Mouse (Mus musculus) midbrain, embryonic 16.5 days (tissue): ENCODE results near the gene Pld4. TPM values are rescaled to one million over a fixed set of nuclear protein-coding genes. Genes with fewer than 3 reads are reported as not detected.

Experiments used
- ATAC-seq: fragments of 200-750 bp; cut with Nextera tagmentation; 2 replicates; pipeline ENCODE4 v1.8.0; 2017; ENCODE audit warnings: moderate TSS enrichment
- H3K27ac ChIP-seq: fragments of 300-500 bp; sonication (generic); 2 replicates; pipeline ENCODE4 v1.5.1; 2014; ENCODE audit warnings: mild to moderate bottlenecking, low read length, mixed read lengths
- H3K27me3 ChIP-seq: fragments of 300-500 bp; sonication (generic); 2 replicates; pipeline ENCODE4 v1.6.1; 2014; ENCODE audit warnings: low read depth, low read length, mixed read lengths; ENCODE audit not compliant: control insufficient read depth, insufficient read depth
- H3K36me3 ChIP-seq: fragments of 300-500 bp; sonication (generic); 2 replicates; pipeline ENCODE4 v1.6.1; 2014; ENCODE audit warnings: mild to moderate bottlenecking, low read length, moderate library complexity, mixed read lengths; ENCODE audit not compliant: control insufficient read depth, insufficient read depth
- H3K4me1 ChIP-seq: fragments of 300-500 bp; sonication (generic); 2 replicates; pipeline ENCODE4 v1.6.1; 2014; ENCODE audit warnings: mild to moderate bottlenecking, low read length, mixed read lengths; ENCODE audit not compliant: control insufficient read depth, insufficient read depth
- H3K4me2 ChIP-seq: fragments of 300-500 bp; sonication (generic); 2 replicates; pipeline ENCODE4 v1.6.1; 2014; ENCODE audit warnings: mild to moderate bottlenecking, low read length, mixed read lengths
- H3K4me3 ChIP-seq: fragments of 300-500 bp; sonication (generic); 2 replicates; pipeline ENCODE4 v1.5.1; 2014; ENCODE audit warnings: low read depth, mild to moderate bottlenecking, low read length, moderate library complexity, mixed read lengths
- H3K9ac ChIP-seq: fragments of 300-500 bp; sonication (generic); 2 replicates; pipeline ENCODE4 v1.6.1; 2014; ENCODE audit warnings: low read depth, low read length, mixed read lengths
- H3K9me3 ChIP-seq: fragments of 300-500 bp; sonication (generic); replicated peaks from 2 replicates; pipeline ENCODE4 v1.6.1; 2014; ENCODE audit warnings: mild to moderate bottlenecking, low read length, mixed read lengths; ENCODE audit not compliant: control insufficient read depth, poor library complexity, severe bottlenecking
- WGBS: fragments of 180-500 bp; shearing (Covaris S2); extraction: QIAGEN DNeasy Blood & Tissue Kit; methylation state at CpG from one replicate; pipeline ENCODE4 v1.1.7; 2014; 5-methylcytosine and 5-hydroxymethylcytosine counted together
- polyA plus RNA-seq: library from polyadenylated mRNA; unstranded; fragments of >200 nt; fragmentation: Nextera tagmentation; extraction: Ambion mirVana; gene quantifications from 2 replicates; pipeline ENCODE4 v1.2.1, GENCODE M21; 2015

The Pld4 gene
- polyA plus RNA-seq, 1 experiment from 2014 or later, result 5.9 TPM

- no peak for ATAC-seq
- no peaks in the 10 kb centered on the region for H3K27me3 ChIP-seq
- H3K4me3 ChIP-seq, result no peak overlapping the region
- H3K9ac ChIP-seq, result no peak overlapping the region
- H3K36me3 ChIP-seq, result peaks cover 50% of the 10 kb centered on the region
- no peak overlapping the region for H3K4me2 ChIP-seq
- H3K4me1 ChIP-seq, result no peaks in the 10 kb centered on the region
- no peaks in the 10 kb centered on the region for H3K9me3 ChIP-seq
- 84% methylated on average over 29 of the region's 29 CpGs for WGBS
- H3K27ac ChIP-seq, result no peak overlapping the region
Measured at GRCm38 (mm10) chr12:112735896-112736635, 24.4 kb upstream of the Pld4 start.

GRCm38 (mm10) chr12:112736636-112736925, 23.9 kb upstream of the Pld4 start:
- H3K27ac ChIP-seq, result no peak overlapping the region
- no peak overlapping the region for H3K4me2 ChIP-seq
- no peaks in the 10 kb centered on the region for H3K27me3 ChIP-seq
- H3K9me3 ChIP-seq, result no peaks in the 10 kb centered on the region
- ATAC-seq, result no peak
- peaks cover 50% of the 10 kb centered on the region for H3K36me3 ChIP-seq
- no peaks in the 10 kb centered on the region for H3K4me1 ChIP-seq
- H3K9ac ChIP-seq, result no peak overlapping the region
- WGBS, result 90% methylated on average over 10 of the region's 10 CpGs
- H3K4me3 ChIP-seq, result no peak overlapping the region

GRCm38 (mm10) chr12:112737081-112737480, 23.4 kb upstream of the Pld4 start:
- WGBS, result 95% methylated on average over 7 of the region's 7 CpGs
- peaks cover 50% of the 10 kb centered on the region for H3K36me3 ChIP-seq
- no peaks in the 10 kb centered on the region for H3K4me1 ChIP-seq
- no peak overlapping the region for H3K4me2 ChIP-seq
- no peak for ATAC-seq
- no peak overlapping the region for H3K9ac ChIP-seq
- H3K27me3 ChIP-seq, result no peaks in the 10 kb centered on the region
- H3K9me3 ChIP-seq, result no peaks in the 10 kb centered on the region
- no peak overlapping the region for H3K27ac ChIP-seq
- H3K4me3 ChIP-seq, result no peak overlapping the region

- H3K9ac ChIP-seq, result no peak overlapping the region
- H3K27ac ChIP-seq, result no peak overlapping the region
- no peaks in the 10 kb centered on the region for H3K9me3 ChIP-seq
- no peaks in the 10 kb centered on the region for H3K4me1 ChIP-seq
- no peak overlapping the region for H3K4me2 ChIP-seq
- WGBS, result 90% methylated on average over 14 of the region's 14 CpGs
- H3K27me3 ChIP-seq, result no peaks in the 10 kb centered on the region
- no peak for ATAC-seq
- no peak overlapping the region for H3K4me3 ChIP-seq
- H3K36me3 ChIP-seq, result peaks cover 50% of the 10 kb centered on the region
Measured at GRCm38 (mm10) chr12:112737761-112738160, 22.7 kb upstream of the Pld4 start.

GRCm38 (mm10) chr12:112738281-112739022, 22.0 kb upstream of the Pld4 start:
- H3K4me2 ChIP-seq, result no peak overlapping the region
- peaks cover 47% of the 10 kb centered on the region for H3K36me3 ChIP-seq
- no peak overlapping the region for H3K9ac ChIP-seq
- H3K27ac ChIP-seq, result no peak overlapping the region
- ATAC-seq, result no peak
- no peak overlapping the region for H3K4me3 ChIP-seq
- H3K27me3 ChIP-seq, result no peaks in the 10 kb centered on the region
- H3K4me1 ChIP-seq, result no peaks in the 10 kb centered on the region
- 90% methylated on average over 31 of the region's 31 CpGs for WGBS
- no peaks in the 10 kb centered on the region for H3K9me3 ChIP-seq

GRCm38 (mm10) chr12:112739023-112739568, 21.4 kb upstream of the Pld4 start:
- Histone ChIP-seq H3K36me3 (peaks cover 45% of the 10 kb centered on the region), H3K4me2 (no peak overlapping the region), H3K27ac (no peak overlapping the region), H3K4me3 (no peak overlapping the region), H3K9ac (no peak overlapping the region), H3K27me3 (no peaks in the 10 kb centered on the region), H3K4me1 (no peaks in the 10 kb centered on the region), H3K9me3 (no peaks in the 10 kb centered on the region)
- 94% methylated on average over 24 of the region's 24 CpGs for WGBS
- no peak for ATAC-seq

GRCm38 (mm10) chr12:112742768-112743167, 17.7 kb upstream of the Pld4 start:
- Histone ChIP-seq H3K36me3 (peaks cover 32% of the 10 kb centered on the region), H3K9me3 (no peaks in the 10 kb centered on the region), H3K27ac (no peak overlapping the region), H3K27me3 (no peaks in the 10 kb centered on the region), H3K4me3 (no peak overlapping the region), H3K9ac (peak overlapping the region; percentile 17; the same call in 1 of the 2 replicates), H3K4me2 (no peak overlapping the region), H3K4me1 (peaks cover 9% of the 10 kb centered on the region)
- no peak for ATAC-seq
- 61% methylated on average over 6 of the region's 6 CpGs for WGBS

GRCm38 (mm10) chr12:112743168-112743975, 17.1 kb upstream of the Pld4 start:
- Histone ChIP-seq H3K4me3 (no peak overlapping the region), H3K9me3 (no peaks in the 10 kb centered on the region), H3K27ac (no peak overlapping the region), H3K36me3 (peaks cover 30% of the 10 kb centered on the region), H3K9ac (peak overlapping the region; percentile 17; the same call in 1 of the 2 replicates), H3K27me3 (no peaks in the 10 kb centered on the region), H3K4me1 (peaks cover 9% of the 10 kb centered on the region), H3K4me2 (no peak overlapping the region)
- ATAC-seq, result peak; percentile 61
- 58% methylated on average over 25 of the region's 25 CpGs for WGBS
